Mouse (Mus musculus) small intestine, adult 2 months (tissue): ENCODE results near the gene Cxcl14.

Experiments used
- CTCF ChIP-seq: fragments of 200-500 bp; IDR thresholded peaks from 2 replicates; pipeline ENCODE4 v1.5.1; 2012; ENCODE audit warnings: low read depth, mild to moderate bottlenecking, control low read depth, inconsistent platforms, low read length, moderate library complexity, mixed read lengths; ENCODE audit not compliant: insufficient replicate concordance, insufficient read length; ENCODE audit errors: extremely low read depth
- POLR2A ChIP-seq: fragments of 200-500 bp; IDR thresholded peaks from 2 replicates; pipeline ENCODE4 v1.6.1; 2012; ENCODE audit warnings: low read depth, mild to moderate bottlenecking, control low read depth, inconsistent platforms, low read length, moderate library complexity

DNA sequence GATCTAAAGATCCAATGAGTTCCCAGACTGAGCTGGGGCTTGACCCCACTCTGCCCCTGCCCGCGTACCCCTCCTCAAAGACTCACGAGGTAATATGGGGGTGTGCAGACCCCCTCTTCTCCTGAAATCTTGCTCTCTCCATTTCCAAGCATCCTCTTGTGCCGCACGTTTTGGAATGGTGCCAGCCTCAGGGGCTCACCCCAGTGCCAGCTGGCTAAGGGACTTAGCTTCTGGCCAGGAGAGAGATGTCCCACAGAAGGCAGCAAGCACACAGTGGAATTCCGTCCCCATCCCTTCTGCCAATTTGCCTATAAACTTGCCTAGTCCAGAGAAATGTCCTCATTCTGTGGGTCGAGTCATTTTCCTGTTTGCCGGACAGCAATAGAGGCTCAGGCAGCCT lies 43.6 kb downstream of the Cxcl14 start:
- TF ChIP-seq CTCF (no peak), POLR2A (no peak)
